Mouse (Mus musculus) midbrain, embryonic 16.5 days (tissue): ENCODE measurements around the gene Iqch. TPM values are rescaled to one million over a fixed set of nuclear protein-coding genes. Genes with fewer than 3 reads are reported as not detected.

Experiments
- ATAC-seq: fragments of 200-750 bp; cut with Nextera tagmentation; 2 replicates; pipeline ENCODE4 v1.8.0; 2017; ENCODE audit warnings: moderate TSS enrichment
- H3K27ac ChIP-seq: fragments of 300-500 bp; sonication (generic); 2 replicates; pipeline ENCODE4 v1.5.1; 2014; ENCODE audit warnings: mild to moderate bottlenecking, low read length, mixed read lengths
- H3K27me3 ChIP-seq: fragments of 300-500 bp; sonication (generic); 2 replicates; pipeline ENCODE4 v1.6.1; 2014; ENCODE audit warnings: low read depth, low read length, mixed read lengths; ENCODE audit not compliant: control insufficient read depth, insufficient read depth
- H3K36me3 ChIP-seq: fragments of 300-500 bp; sonication (generic); 2 replicates; pipeline ENCODE4 v1.6.1; 2014; ENCODE audit warnings: mild to moderate bottlenecking, low read length, moderate library complexity, mixed read lengths; ENCODE audit not compliant: control insufficient read depth, insufficient read depth
- H3K4me1 ChIP-seq: fragments of 300-500 bp; sonication (generic); 2 replicates; pipeline ENCODE4 v1.6.1; 2014; ENCODE audit warnings: mild to moderate bottlenecking, low read length, mixed read lengths; ENCODE audit not compliant: control insufficient read depth, insufficient read depth
- H3K4me2 ChIP-seq: fragments of 300-500 bp; sonication (generic); 2 replicates; pipeline ENCODE4 v1.6.1; 2014; ENCODE audit warnings: mild to moderate bottlenecking, low read length, mixed read lengths
- H3K4me3 ChIP-seq: fragments of 300-500 bp; sonication (generic); 2 replicates; pipeline ENCODE4 v1.5.1; 2014; ENCODE audit warnings: low read depth, mild to moderate bottlenecking, low read length, moderate library complexity, mixed read lengths
- H3K9ac ChIP-seq: fragments of 300-500 bp; sonication (generic); 2 replicates; pipeline ENCODE4 v1.6.1; 2014; ENCODE audit warnings: low read depth, low read length, mixed read lengths
- H3K9me3 ChIP-seq: fragments of 300-500 bp; sonication (generic); replicated peaks from 2 replicates; pipeline ENCODE4 v1.6.1; 2014; ENCODE audit warnings: mild to moderate bottlenecking, low read length, mixed read lengths; ENCODE audit not compliant: control insufficient read depth, poor library complexity, severe bottlenecking
- WGBS: fragments of 180-500 bp; shearing (Covaris S2); extraction: QIAGEN DNeasy Blood & Tissue Kit; methylation state at CpG from one replicate; pipeline ENCODE4 v1.1.7; 2014; 5-methylcytosine and 5-hydroxymethylcytosine counted together
- polyA plus RNA-seq: library from polyadenylated mRNA; unstranded; fragments of >200 nt; fragmentation: Nextera tagmentation; extraction: Ambion mirVana; gene quantifications from 2 replicates; pipeline ENCODE4 v1.2.1, GENCODE M21; 2015

The Iqch gene
- polyA plus RNA-seq, 1 experiment from 2014 or later: 0.15 TPM

DNA sequence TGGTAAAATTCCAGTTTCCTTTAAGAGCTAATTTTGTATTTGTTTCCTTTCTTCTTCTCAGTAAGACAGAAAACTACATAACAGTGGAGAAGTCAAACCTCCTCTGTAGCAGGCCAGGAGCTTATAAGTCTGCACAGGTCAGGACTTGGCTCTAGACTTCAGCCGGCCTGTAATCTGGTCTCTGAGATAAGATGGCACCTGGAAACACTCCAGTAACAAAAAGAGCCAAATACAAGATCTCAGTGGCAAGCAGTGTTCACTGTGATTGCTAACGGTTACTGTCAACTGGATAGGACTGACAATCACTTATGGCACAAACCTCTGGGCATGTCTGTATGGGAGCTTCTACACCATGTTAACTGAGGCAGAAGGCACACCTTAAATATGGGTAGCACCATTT, 229.0 kb downstream of the Iqch start:
- Histone ChIP-seq H3K27me3 (no peaks in the 10 kb centered on the region), H3K9ac (no peak overlapping the region), H3K9me3 (no peaks in the 10 kb centered on the region), H3K36me3 (no peaks in the 10 kb centered on the region), H3K4me3 (no peak overlapping the region), H3K4me1 (peaks cover 28% of the 10 kb centered on the region), H3K27ac (no peak overlapping the region), H3K4me2 (no peak overlapping the region)
- no peak for ATAC-seq
- 83% methylated on average over 2 of the region's 2 CpGs for WGBS

DNA sequence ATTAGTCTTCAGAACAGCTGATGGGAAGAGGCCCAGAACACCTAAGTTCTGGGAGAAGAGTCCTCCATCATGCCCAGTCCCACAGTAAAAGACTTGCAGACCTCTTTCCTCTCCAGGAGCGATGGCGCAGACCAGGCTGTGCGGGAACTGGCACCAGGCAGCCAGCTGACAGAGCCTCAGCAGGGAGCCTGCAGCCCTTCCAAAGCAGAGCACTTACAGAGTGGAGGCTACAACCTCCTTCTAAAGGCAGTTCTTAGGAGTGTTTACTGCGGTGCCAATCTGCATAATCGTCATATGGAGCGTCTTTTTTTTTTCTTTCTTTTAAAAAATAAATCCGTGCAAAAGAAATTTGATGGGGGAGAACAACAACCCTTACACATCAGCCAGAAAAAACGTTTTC, 229.8 kb downstream of the Iqch start:
- ATAC-seq: no peak
- H3K27ac ChIP-seq: no peak overlapping the region
- no peak overlapping the region for H3K9ac ChIP-seq
- H3K4me2 ChIP-seq: no peak overlapping the region
- H3K9me3 ChIP-seq: no peaks in the 10 kb centered on the region
- peaks cover 27% of the 10 kb centered on the region for H3K4me1 ChIP-seq
- H3K27me3 ChIP-seq: no peaks in the 10 kb centered on the region
- no peaks in the 10 kb centered on the region for H3K36me3 ChIP-seq
- no peak overlapping the region for H3K4me3 ChIP-seq
- WGBS: 53% methylated on average over 8 of the region's 8 CpGs

Other genes starting within 250 kb of the Iqch start
- gene Map2k5, start 224.6 kb downstream of the Iqch start, polyA plus RNA-seq: 31.2 and 33.2 TPM in 2 replicates
- 60.2 and 61.7 TPM in 2 replicates for gene 2300009A05Rik, start 203.2 kb downstream of the Iqch start, polyA plus RNA-seq
- 69.6 and 70.7 TPM in 2 replicates for gene Aagab, start 167 bp upstream of the Iqch start, polyA plus RNA-seq
- 5.7 and 6.1 TPM in 2 replicates for gene Smad3, start 155.5 kb upstream of the Iqch start, polyA plus RNA-seq